Mouse (Mus musculus) bone marrow macrophage, adult 2 months (primary cell): ENCODE results near the gene Boll. TPM values are rescaled to one million over a fixed set of nuclear protein-coding genes. Genes with fewer than 3 reads are reported as not detected.

Source experiments
- H3K27ac ChIP-seq: 2 replicates; pipeline ENCODE4 v1.5.1; 2012; ENCODE audit warnings: low read depth, low read length; ENCODE audit not compliant: insufficient read depth
- H3K4me1 ChIP-seq: 2 replicates; pipeline ENCODE4 v1.6.1; 2012; ENCODE audit warnings: low read length; ENCODE audit not compliant: control insufficient read depth, insufficient read depth
- H3K4me3 ChIP-seq: 2 replicates; pipeline ENCODE4 v1.5.1; 2012; ENCODE audit warnings: mild to moderate bottlenecking, low read length, moderate library complexity; ENCODE audit not compliant: insufficient read depth
- CTCF ChIP-seq: IDR thresholded peaks from 2 replicates; pipeline ENCODE4 v1.5.1; 2012; ENCODE audit warnings: low read depth, mild to moderate bottlenecking, low read length, moderate library complexity
- POLR2A ChIP-seq: IDR thresholded peaks from 2 replicates; pipeline ENCODE4 v1.6.1; 2012; ENCODE audit warnings: mild to moderate bottlenecking, low read depth, low read length, borderline replicate concordance
- polyA plus RNA-seq: library from polyadenylated mRNA; stranded (reverse); fragments of >200 nt; gene quantifications from 2 replicates; pipeline ENCODE4 v1.2.4, GENCODE M21; 2012; ENCODE audit not compliant: missing spikeins, insufficient read depth, insufficient read length

Boll gene
- polyA plus RNA-seq, 1 experiment: not detected

DNA sequence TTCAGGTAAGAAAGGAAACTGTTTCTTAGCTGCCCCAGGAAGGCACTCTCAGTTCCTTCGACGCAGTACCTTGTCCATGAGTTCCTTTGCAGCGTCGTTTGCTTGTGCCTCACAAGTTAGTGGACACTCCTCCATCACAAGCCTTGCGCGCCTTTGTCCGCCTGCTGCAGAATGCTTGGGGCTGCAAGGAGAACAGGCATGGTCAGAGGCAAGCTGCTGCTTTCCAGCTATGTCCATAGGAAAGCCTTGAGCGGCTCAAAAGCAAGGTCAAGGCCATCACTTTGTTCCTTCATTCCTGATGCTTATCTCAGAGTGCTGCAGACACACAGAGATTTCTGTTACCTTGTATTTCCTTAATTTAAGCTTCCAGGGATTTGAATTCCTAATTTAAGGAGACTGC is 152.2 kb downstream of the Boll start:
- H3K4me1 ChIP-seq: peaks cover 17% of the 10 kb centered on the region
- H3K4me3 ChIP-seq: no peak overlapping the region
- TF ChIP-seq CTCF (no peak), POLR2A (no peak)
- no peak overlapping the region for H3K27ac ChIP-seq

DNA sequence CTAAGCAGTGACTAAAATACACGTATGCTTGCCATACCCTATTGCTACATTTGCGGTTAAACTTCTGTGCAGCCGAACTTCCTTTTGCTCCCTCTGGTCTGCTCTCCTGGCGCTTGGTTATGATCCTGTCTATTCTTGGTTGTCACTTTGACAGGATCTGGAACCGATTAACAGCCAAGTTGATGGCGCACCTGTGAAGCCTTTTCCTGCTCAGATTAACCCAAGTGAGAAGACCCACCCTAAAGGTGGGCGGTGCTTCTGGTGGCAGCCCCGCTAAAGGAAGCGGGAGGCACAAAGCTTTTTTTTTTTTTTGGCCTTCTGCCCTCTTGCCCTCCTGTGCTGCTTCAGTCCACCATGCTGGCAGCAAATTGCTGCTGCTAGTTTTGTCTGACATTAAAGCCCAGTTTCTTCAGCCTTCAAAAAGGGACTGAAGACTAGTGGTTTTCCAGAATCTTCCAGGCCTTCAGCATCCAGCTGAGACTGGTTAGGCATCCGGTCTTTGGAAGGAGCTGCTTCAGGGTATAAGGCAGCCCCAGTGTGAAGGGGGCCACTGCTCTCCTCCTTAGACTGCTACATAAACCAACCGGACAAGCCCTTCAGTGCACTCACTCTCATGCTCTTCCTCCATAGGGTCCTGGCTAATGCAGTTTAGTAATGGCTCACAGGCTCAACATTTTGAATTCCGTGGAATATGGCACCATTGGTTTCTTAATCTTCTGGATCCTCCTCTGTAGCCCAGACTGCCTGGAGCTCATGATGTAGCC is 152.9 kb downstream of the Boll start:
- Histone ChIP-seq H3K4me3 (peak overlapping the region; percentile 45), H3K4me1 (peaks cover 11% of the 10 kb centered on the region), H3K27ac (no peak overlapping the region)
- TF ChIP-seq POLR2A (no peak), CTCF (no peak)

DNA sequence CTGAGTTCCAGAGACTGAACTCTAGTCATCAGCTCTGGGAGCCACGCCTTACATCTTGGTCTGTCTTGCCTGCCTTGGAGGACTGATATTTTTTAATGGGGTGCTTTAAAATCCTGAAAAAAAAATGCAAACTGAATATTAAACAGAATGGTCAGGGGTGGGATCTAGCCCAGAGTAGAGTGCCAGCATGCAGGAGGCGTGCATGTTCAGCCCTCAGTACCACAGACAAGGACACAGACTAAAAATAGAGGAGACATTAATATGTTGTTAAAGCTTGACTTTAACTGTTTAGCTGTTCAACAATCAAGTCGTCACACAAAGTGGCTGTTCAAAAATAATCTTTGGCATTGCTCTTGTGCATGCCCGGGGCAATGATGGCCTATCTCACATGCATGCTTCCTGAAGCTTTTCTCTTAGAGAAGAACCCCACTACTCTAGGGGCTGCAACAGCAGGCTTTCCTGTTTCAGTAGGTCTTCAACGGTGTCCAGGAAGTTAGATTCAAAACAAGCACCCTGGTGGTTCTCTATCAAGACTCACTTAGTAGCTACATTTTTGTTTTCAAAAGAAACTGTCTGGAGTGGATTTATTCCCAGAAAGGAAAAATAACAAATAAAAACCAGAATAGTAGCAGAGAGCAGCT is 154.6 kb downstream of the Boll start:
- Histone ChIP-seq H3K4me3 (no peak overlapping the region), H3K4me1 (peaks cover 11% of the 10 kb centered on the region), H3K27ac (no peak overlapping the region)
- TF ChIP-seq POLR2A: no peak
- TF ChIP-seq CTCF: no peak

DNA sequence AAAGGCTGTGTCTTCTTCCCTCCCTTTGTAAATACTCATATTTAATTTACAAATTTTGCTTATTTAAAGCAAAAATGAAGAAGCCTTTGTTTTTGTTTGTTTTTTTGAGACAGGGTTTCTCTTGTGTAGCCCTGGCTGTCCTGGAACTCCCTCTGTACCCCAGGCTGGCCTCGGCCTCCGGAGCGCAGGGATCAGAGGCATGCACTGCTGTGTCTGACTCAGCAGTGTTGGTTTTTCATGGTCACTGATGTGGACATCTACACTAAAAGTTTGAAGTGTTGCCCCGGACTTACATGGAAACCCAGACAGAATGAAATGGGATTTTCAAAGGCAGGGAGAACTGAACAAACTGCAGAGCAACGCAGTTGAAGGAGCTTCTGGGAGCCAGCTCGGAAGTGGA is 155.7 kb downstream of the Boll start:
- TF ChIP-seq CTCF (no peak), POLR2A (no peak)
- Histone ChIP-seq H3K4me1 (peaks cover 11% of the 10 kb centered on the region), H3K4me3 (no peak overlapping the region), H3K27ac (no peak overlapping the region)

DNA sequence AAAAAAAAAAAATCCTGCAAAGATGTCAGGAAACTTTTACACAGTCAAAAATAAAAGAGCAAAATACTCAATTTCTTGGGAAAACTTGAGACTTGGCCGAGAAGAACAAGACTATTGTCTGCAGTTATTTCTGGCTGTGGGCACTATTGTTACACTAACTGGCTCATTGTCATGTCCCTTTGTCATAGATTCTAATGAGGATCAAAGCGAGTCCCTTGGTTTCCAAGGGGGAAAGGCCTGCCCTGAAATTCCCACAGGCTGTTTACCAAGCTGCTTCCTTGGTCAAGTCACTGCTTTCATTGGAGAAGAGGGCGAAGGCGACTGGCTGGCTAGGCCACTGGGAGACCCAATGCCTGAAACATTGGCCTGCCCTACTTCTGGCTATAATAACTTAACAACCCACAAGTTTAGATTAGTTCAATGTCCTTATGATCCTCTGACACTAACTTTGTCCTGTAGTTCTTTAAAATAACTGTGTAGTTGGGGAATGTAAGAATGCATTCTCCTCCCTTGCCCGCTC is 157.4 kb downstream of the Boll start:
- peaks cover 11% of the 10 kb centered on the region for H3K4me1 ChIP-seq

DNA sequence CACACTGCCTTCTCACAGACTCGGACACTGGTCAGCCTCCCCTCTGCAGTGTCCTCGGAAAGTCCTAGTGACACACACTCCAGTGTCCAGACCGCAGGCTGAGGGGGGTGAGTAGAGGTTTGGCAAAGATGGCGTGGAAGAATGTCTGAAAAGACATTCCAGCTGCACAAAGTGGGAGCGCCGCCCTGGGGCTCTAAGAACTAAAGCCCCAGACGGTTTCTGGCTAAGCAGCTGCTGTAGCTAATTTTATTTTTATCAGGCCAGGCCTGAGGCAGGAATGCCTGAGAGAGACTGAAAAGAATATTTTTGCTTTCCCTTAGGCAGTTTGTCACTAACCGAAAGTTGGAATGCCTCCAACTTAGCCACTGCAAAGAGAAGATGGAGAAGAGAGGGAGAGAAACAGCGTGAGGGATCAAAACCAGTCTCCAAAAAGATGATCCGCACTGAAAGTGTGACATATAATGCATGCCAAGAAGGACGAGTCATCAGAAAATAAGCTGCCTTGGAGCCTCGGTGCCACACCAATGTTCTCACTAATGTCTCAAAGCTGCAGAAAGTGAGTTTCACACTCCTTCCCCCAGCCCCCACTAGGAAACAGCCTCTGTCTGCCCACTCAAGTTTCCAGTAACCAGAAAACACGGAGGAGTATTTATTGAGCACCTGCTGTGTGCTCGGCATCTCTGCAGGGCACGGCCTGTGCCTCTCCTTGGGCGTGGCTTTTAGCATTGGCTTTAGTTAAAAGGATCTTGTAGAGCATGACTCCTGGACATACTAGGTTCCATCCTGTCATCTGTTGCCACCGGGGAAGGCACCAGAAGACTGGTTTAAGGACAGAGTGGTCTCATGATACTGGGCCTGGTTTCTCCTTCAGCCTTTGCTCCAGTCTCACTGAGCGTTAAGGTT is 161.2 kb downstream of the Boll start:
- Histone ChIP-seq H3K4me1 (no peaks in the 10 kb centered on the region), H3K4me3 (no peak overlapping the region), H3K27ac (no peak overlapping the region)
- TF ChIP-seq POLR2A: no peak
- no peak for TF ChIP-seq CTCF

More for the DNA sequence above, 157.4 kb downstream of the Boll start:
- TF ChIP-seq CTCF (no peak), POLR2A (no peak)
- Histone ChIP-seq H3K27ac (no peak overlapping the region), H3K4me3 (no peak overlapping the region)

DNA sequence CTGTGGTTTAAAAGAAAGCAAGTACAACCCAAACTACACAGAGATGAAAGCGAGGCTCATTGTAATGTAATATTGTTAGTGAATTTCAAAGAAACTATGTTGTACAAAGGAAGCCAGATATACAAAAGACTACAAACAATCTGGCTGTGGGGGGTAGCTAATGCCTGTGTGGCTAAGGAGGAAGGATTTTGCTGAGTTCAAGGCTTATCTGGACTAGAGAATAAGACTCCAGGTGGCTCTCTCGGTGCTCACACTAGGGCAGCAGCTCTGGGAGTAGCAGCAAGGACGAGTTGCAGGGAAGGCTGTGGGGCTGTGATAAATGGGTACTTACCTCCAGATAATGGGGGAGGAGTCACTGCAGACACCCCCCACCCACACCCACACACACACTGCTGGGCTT is 164.6 kb downstream of the Boll start:
- H3K27ac ChIP-seq: no peak overlapping the region
- H3K4me1 ChIP-seq: no peaks in the 10 kb centered on the region
- no peak for TF ChIP-seq CTCF
- H3K4me3 ChIP-seq: no peak overlapping the region

Other genes starting within 250 kb of the Boll start
- gene Mob4, start 232.2 kb downstream of the Boll start, polyA plus RNA-seq: 45.4 and 48.6 TPM in 2 replicates
- 2.1 and 2.8 TPM in 2 replicates for gene Rftn2, start 136.7 kb downstream of the Boll start, polyA plus RNA-seq
- 1.3 and 1.5 TPM in 2 replicates for gene Mars2, start 126.3 kb downstream of the Boll start, polyA plus RNA-seq
- 0.58 and 0.71 TPM in 2 replicates for gene Plcl1, start 42.5 kb upstream of the Boll start, polyA plus RNA-seq